Mouse (Mus musculus): ENCODE data around the gene Ttll13. TPM values are rescaled to one million over a fixed set of nuclear protein-coding genes. Genes with fewer than 3 reads are reported as not detected.

Ttll13 gene
- total RNA-seq, 2 experiments from 2014 or later: 0.07 TPM; not detected in 1

GRCm38 (mm10) chr7:80298754-80299153, 52.6 kb downstream of the Ttll13 start:
- ATAC-seq (ENCODE audit: poor library complexity, severe bottlenecking): no peak

GRCm38 (mm10) chr7:80299568-80299967, 53.4 kb downstream of the Ttll13 start:
- no peak for ATAC-seq (ENCODE audit: poor library complexity, severe bottlenecking)

- no peak for ATAC-seq (ENCODE audit: poor library complexity, severe bottlenecking)
These were observed 55.3 kb downstream of the Ttll13 start for GRCm38 (mm10) chr7:80301522-80301921.

DNA sequence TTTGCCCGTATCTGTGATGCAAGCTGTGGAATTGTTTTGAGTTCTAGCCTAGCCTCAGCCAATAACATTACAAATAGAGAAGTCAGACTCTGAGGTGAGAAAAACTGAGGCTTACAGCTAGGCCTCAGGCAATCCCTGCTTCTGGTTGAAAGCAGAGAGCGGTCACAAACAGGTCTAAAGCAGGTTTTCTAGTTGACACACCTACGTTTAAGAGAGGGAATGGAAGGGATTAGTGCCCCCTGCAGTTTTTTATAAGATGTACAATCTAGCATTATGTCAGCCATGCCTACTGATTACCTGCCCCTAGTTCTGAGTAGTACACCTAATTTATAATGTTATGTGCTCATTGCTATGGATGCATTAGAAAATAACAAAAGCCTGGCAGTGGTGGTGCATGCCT, 61.6 kb downstream of the Ttll13 start:
- ATAC-seq (ENCODE audit: poor library complexity, severe bottlenecking): no peak

Other genes starting within 250 kb of the Ttll13 start
- 59.1 and 66.2 TPM in 2 replicates for gene Zfp710, start 221.6 kb upstream of the Ttll13 start, total RNA-seq (2015)
- gene Zfp710, start 221.6 kb upstream of the Ttll13 start, total RNA-seq (2017): 73.8 and 90.1 TPM in 2 replicates
- gene Idh2, start 131.0 kb upstream of the Ttll13 start, total RNA-seq (2015): 74.9 and 77.7 TPM in 2 replicates
- gene Idh2, start 131.0 kb upstream of the Ttll13 start, total RNA-seq (2017): 85.5 and 90.4 TPM in 2 replicates
- gene Sema4b, start 59.5 kb upstream of the Ttll13 start, total RNA-seq (2015): 10.1 and 13.7 TPM in 2 replicates
- 10.5 and 11.1 TPM in 2 replicates for gene Sema4b, start 59.5 kb upstream of the Ttll13 start, total RNA-seq (2017)
- 107 and 134 TPM in 2 replicates for gene Cib1, start 13.6 kb upstream of the Ttll13 start, total RNA-seq (2015)
- gene Cib1, start 13.6 kb upstream of the Ttll13 start, total RNA-seq (2017): 86.5 and 98.1 TPM in 2 replicates
- gene Gdpgp1, start 13.5 kb upstream of the Ttll13 start, total RNA-seq (2015): 5.2 and 5.4 TPM in 2 replicates
- 1.9 and 2.7 TPM in 2 replicates for gene Gdpgp1, start 13.5 kb upstream of the Ttll13 start, total RNA-seq (2017)
- 24.8 and 28.1 TPM in 2 replicates for gene Ngrn, start 14.8 kb downstream of the Ttll13 start, total RNA-seq (2015)
- 21.4 and 21.8 TPM in 2 replicates for gene Ngrn, start 14.8 kb downstream of the Ttll13 start, total RNA-seq (2017)
- gene Vps33b, start 23.3 kb downstream of the Ttll13 start, total RNA-seq (2015): 15.1 and 31.9 TPM in 2 replicates
- gene Vps33b, start 23.3 kb downstream of the Ttll13 start, total RNA-seq (2017): 23.1 and 29.8 TPM in 2 replicates
- gene Prc1, start 48.1 kb downstream of the Ttll13 start, total RNA-seq (2015): 151 and 153 TPM in 2 replicates
- 210 and 224 TPM in 2 replicates for gene Prc1, start 48.1 kb downstream of the Ttll13 start, total RNA-seq (2017)
- 2.6 and 4.2 TPM in 2 replicates for gene Rccd1, start 78.1 kb downstream of the Ttll13 start, total RNA-seq (2015)
- 7.3 and 10.3 TPM in 2 replicates for gene Rccd1, start 78.1 kb downstream of the Ttll13 start, total RNA-seq (2017)
- 4.1 and 4.7 TPM in 2 replicates for gene Unc45a, start 94.6 kb downstream of the Ttll13 start, total RNA-seq (2015)
- 7.2 and 13.0 TPM in 2 replicates for gene Unc45a, start 94.6 kb downstream of the Ttll13 start, total RNA-seq (2017)
- gene Hddc3, start 96.7 kb downstream of the Ttll13 start, total RNA-seq (2015): 6.7 and 8.5 TPM in 2 replicates
- gene Hddc3, start 96.7 kb downstream of the Ttll13 start, total RNA-seq (2017): 6.1 and 11.1 TPM in 2 replicates
- gene Man2a2, start 125.0 kb downstream of the Ttll13 start, total RNA-seq (2015): 23.3 and 25.3 TPM in 2 replicates
- 27.8 and 39.5 TPM in 2 replicates for gene Man2a2, start 125.0 kb downstream of the Ttll13 start, total RNA-seq (2017)
- 260 and 265 TPM in 2 replicates for gene Fes, start 141.6 kb downstream of the Ttll13 start, total RNA-seq (2015)
- gene Fes, start 141.6 kb downstream of the Ttll13 start, total RNA-seq (2017): 252 and 267 TPM in 2 replicates
- gene Furin, start 159.1 kb downstream of the Ttll13 start, total RNA-seq (2015): 28.0 and 34.1 TPM in 2 replicates
- gene Furin, start 159.1 kb downstream of the Ttll13 start, total RNA-seq (2017): 13.8 and 21.3 TPM in 2 replicates